Mouse (Mus musculus) left cerebral cortex, adult 8-10 months (tissue): ENCODE results near the gene 2310002L09Rik. TPM values are rescaled to one million over a fixed set of nuclear protein-coding genes. Genes with fewer than 3 reads are reported as not detected.
"Not testable (repeated sequence)": the region's sequence is repeated elsewhere in the genome, so short reads cannot be mapped to it uniquely, and the experiment has no call there.

Experiments
- DNase-seq, 2 experiments: peaks; one replicate each; pipeline ENCODE4 v3.0.0; 2022; ENCODE audit warnings: low spot score in 2 of 2
- total RNA-seq, 4 experiments: library from RNA; stranded (reverse); gene quantifications; 2 replicates each; pipeline ENCODE4 v1.2.4; 2022

The 2310002L09Rik gene
- not detected for total RNA-seq

DNA sequence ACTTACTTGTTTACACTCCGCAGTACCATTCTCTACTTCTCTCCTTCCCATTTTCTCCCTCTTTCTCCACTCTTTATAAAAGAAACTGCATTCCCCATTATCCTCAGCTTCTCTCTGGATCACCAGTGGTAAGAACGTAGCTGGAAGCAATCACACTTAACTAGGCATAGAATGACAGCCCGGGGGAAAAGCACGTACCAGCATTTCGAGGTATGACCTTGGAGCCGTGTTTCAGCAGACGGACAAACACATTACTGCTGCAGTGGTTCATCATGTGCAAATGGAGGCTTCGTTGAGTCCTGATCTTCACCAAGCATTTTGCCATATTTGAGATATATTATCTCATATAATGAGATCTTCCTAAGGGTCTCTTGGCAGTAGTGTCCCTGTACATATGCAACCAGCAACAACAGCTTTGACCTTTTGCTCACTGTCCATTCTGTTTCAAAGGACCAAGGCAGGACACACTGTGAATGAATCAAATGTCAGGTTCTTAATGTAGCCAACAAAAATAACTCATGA is at the start of gene 2310002L09Rik:
2310002L09Rik (minus strand) TSS at position 472 of the 522 bp plus-strand sequence.
- no peak for DNase-seq

DNA sequence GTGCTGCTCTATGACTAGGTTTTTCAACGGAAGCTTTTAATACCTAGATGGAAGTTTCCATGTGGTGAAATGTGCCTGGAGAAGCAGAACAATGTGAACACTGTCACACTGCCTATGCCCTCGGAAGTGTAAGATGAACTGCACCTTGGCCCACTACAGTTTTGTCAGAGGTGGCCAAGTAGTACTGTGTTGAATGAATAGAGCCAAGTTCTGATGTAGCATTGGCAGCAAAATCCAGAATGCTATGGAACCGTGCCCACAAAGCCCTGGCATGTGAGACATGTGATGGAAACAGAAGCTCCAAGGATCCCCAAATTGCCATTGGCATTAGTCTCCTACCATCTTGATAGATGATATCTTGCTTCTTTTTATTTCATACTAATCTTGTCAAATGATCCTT is 29.8 kb upstream of the 2310002L09Rik start:
- DNase-seq: no peak

DNA sequence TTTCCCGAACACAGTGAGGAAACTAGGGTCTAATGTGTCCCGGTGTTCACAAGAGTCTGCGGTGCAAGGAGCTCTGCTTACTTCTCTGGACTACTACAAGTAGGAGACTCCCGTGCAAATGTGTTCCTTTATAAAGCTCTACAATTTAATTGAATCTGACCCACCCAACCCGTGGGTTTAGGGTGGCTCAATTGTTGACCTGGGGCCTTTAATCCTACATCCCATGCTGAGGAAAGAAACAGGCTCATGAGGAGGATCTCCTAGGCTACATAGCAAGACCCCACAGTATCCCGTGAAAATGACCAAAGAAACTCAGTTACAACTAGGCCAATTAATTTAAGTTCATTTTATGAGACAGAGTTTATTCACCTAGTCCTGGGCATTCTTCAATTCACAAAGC is 30.0 kb downstream of the 2310002L09Rik start, which contains the start of gene Gm11756:
Gm11756 (minus strand) TSS at position 101 of the 400 bp plus-strand sequence.
- DNase-seq: not testable (repeated sequence)

DNA sequence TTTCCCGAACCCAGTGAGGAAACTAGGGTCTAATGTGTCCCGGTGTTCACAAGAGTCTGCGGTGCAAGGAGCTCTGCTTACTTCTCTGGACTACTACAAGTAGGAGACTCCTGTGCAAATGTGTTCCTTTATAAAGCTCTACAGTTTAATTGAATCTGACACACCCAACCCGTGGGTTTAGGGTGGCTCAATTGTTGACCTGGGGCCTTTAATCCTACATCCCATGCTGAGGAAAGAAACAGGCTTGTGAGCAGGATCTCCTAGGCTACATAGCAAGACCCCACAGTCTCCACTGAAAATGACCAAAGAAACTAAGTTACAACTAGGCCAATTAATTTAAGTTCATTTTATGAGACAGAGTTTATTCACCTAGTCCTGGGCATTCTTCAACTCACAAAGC is 44.8 kb downstream of the 2310002L09Rik start, which contains the start of gene Gm13871:
Gm13871 (minus strand) TSS at position 101 of the 400 bp plus-strand sequence.
- not testable (repeated sequence) for DNase-seq

DNA sequence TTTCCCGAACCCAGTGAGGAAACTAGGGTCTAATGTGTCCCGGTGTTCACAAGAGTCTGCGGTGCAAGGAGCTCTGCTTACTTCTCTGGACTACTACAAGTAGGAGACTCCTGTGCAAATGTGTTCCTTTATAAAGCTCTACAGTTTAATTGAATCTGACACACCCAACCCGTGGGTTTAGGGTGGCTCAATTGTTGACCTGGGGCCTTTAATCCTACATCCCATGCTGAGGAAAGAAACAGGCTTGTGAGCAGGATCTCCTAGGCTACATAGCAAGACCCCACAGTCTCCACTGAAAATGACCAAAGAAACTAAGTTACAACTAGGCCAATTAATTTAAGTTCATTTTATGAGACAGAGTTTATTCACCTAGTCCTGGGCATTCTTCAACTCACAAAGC is 59.6 kb downstream of the 2310002L09Rik start, which contains the start of gene Gm11757:
Gm11757 (minus strand) TSS at position 101 of the 400 bp plus-strand sequence.
- not testable (repeated sequence) for DNase-seq

Other genes with a start within 250 kb of the 2310002L09Rik start
- under 1 TPM in 1 of 4 experiments, not detected in 3; 0.07 TPM for gene Rasef, start 159.9 kb downstream of the 2310002L09Rik start, total RNA-seq
- not detected for gene Gm11758, start 74.6 kb downstream of the 2310002L09Rik start, total RNA-seq
- not detected for gene Gm11757, start 59.7 kb downstream of the 2310002L09Rik start, total RNA-seq
- gene Gm13871, start 44.9 kb downstream of the 2310002L09Rik start, total RNA-seq: not detected
- not detected for gene Gm11756, start 30.1 kb downstream of the 2310002L09Rik start, total RNA-seq
- 1 to 10 TPM; 6.4 to 6.7 (median 6.5) TPM for gene Frmd3, start 62.6 kb upstream of the 2310002L09Rik start, total RNA-seq